Mouse (Mus musculus) midbrain, embryonic 12.5 days (tissue): ENCODE measurements around the gene Slc8a2. TPM values are rescaled to one million over a fixed set of nuclear protein-coding genes. Genes with fewer than 3 reads are reported as not detected.

Experiments
- ATAC-seq: fragments of 200-750 bp; cut with Nextera tagmentation; 2 replicates; pipeline ENCODE4 v1.8.0; 2017; ENCODE audit warnings: low read depth, moderate TSS enrichment, moderate library complexity; ENCODE audit not compliant: low FRiP score
- H3K27ac ChIP-seq: fragments of 300-500 bp; sonication (generic); replicated peaks from 2 replicates; pipeline ENCODE4 v1.5.1; 2016; ENCODE audit warnings: mild to moderate bottlenecking
- H3K27me3 ChIP-seq: fragments of 300-500 bp; sonication (generic); 2 replicates; pipeline ENCODE4 v1.6.1; 2016; ENCODE audit warnings: mild to moderate bottlenecking
- H3K36me3 ChIP-seq: fragments of 300-500 bp; sonication (generic); 2 replicates; pipeline ENCODE4 v1.6.1; 2016
- H3K4me1 ChIP-seq: fragments of 300-500 bp; sonication (generic); 2 replicates; pipeline ENCODE4 v1.6.1; 2016
- H3K4me2 ChIP-seq: fragments of 300-500 bp; sonication (generic); replicated peaks from 2 replicates; pipeline ENCODE4 v1.6.1; 2016; ENCODE audit warnings: mild to moderate bottlenecking, moderate library complexity
- H3K4me3 ChIP-seq: fragments of 300-500 bp; sonication (generic); 2 replicates; pipeline ENCODE4 v1.5.1; 2016; ENCODE audit warnings: mild to moderate bottlenecking
- H3K9ac ChIP-seq: fragments of 300-500 bp; sonication (generic); replicated peaks from 2 replicates; pipeline ENCODE4 v1.6.1; 2016; ENCODE audit warnings: mild to moderate bottlenecking, moderate library complexity
- H3K9me3 ChIP-seq: fragments of 300-500 bp; sonication (generic); 2 replicates; pipeline ENCODE4 v1.6.1; 2016; ENCODE audit warnings: mild to moderate bottlenecking
- WGBS: fragments of 180-500 bp; shearing (Covaris S2); methylation state at CpG from one replicate; pipeline ENCODE4 v1.1.7; 2016; 5-methylcytosine and 5-hydroxymethylcytosine counted together
- polyA plus RNA-seq: library from polyadenylated mRNA; unstranded; fragments of >200 nt; fragmentation: Nextera tagmentation; extraction: Ambion mirVana; gene quantifications from 2 replicates; pipeline ENCODE4 v1.2.1, GENCODE M21; 2016

The Slc8a2 gene
- polyA plus RNA-seq: 0.48 and 0.55 TPM in 2 replicates

- Histone ChIP-seq H3K4me3 (peak within 1 kb of the TSS; percentile 63), H3K27me3 (no peaks in the 10 kb centered on the region), H3K36me3 (0 out of 2 replicates have a peak, but pooled peaks cover 16% of the 10 kb centered on the region), H3K4me1 (peaks cover 50% of the 10 kb centered on the region), H3K9ac (peak within 1 kb of the TSS; percentile 83), H3K27ac (peak within 1 kb of the TSS; percentile 83), H3K9me3 (no peaks in the 10 kb centered on the region), H3K4me2 (peak within 1 kb of the TSS; percentile 78)
- WGBS: under 1% methylated on average over 12 of the region's 12 CpGs
- ATAC-seq: peak; percentile 86
Measured at GRCm38 (mm10) chr7:16129421-16129845, at the start of gene Slc8a2. Slc8a2 (plus strand) TSS chr7:16129826.

GRCm38 (mm10) chr7:16079947-16080346, 49.7 kb upstream of the Slc8a2 start:
- no peaks in the 10 kb centered on the region for H3K4me1 ChIP-seq
- ATAC-seq: no peak
- WGBS: 72% methylated on average over 1 of the region's 1 CpGs
- peaks cover 7% of the 10 kb centered on the region; the same call in 1 of the 2 replicates for H3K27me3 ChIP-seq
- H3K9ac ChIP-seq: no peak overlapping the region
- H3K27ac ChIP-seq: no peak overlapping the region
- no peaks in the 10 kb centered on the region for H3K36me3 ChIP-seq
- H3K4me3 ChIP-seq: no peak overlapping the region
- H3K4me2 ChIP-seq: no peak overlapping the region
- no peaks in the 10 kb centered on the region for H3K9me3 ChIP-seq

GRCm38 (mm10) chr7:16080581-16080980, 49.0 kb upstream of the Slc8a2 start:
- Histone ChIP-seq H3K36me3 (no peaks in the 10 kb centered on the region), H3K27me3 (peaks cover 7% of the 10 kb centered on the region; the same call in 1 of the 2 replicates), H3K27ac (no peak overlapping the region), H3K9ac (no peak overlapping the region), H3K9me3 (no peaks in the 10 kb centered on the region), H3K4me3 (no peak overlapping the region), H3K4me2 (no peak overlapping the region), H3K4me1 (no peaks in the 10 kb centered on the region)
- no peak for ATAC-seq
- WGBS: 70% methylated on average over 4 of the region's 4 CpGs

GRCm38 (mm10) chr7:16083361-16083760, 46.3 kb upstream of the Slc8a2 start:
- no peak for ATAC-seq
- Histone ChIP-seq H3K27me3 (peaks cover 7% of the 10 kb centered on the region; the same call in 1 of the 2 replicates), H3K4me3 (no peak overlapping the region), H3K36me3 (no peaks in the 10 kb centered on the region), H3K9me3 (no peaks in the 10 kb centered on the region), H3K9ac (no peak overlapping the region), H3K4me2 (no peak overlapping the region), H3K4me1 (no peaks in the 10 kb centered on the region), H3K27ac (no peak overlapping the region)
- WGBS: 46% methylated on average over 4 of the region's 4 CpGs

GRCm38 (mm10) chr7:16087587-16087986, 42.0 kb upstream of the Slc8a2 start:
- Histone ChIP-seq H3K4me1 (no peaks in the 10 kb centered on the region), H3K36me3 (no peaks in the 10 kb centered on the region), H3K4me2 (no peak overlapping the region), H3K9me3 (no peaks in the 10 kb centered on the region), H3K27ac (no peak overlapping the region), H3K9ac (no peak overlapping the region), H3K4me3 (no peak overlapping the region), H3K27me3 (peaks cover 7% of the 10 kb centered on the region; the same call in 1 of the 2 replicates)
- no peak for ATAC-seq
- WGBS: 75% methylated on average over 2 of the region's 2 CpGs

GRCm38 (mm10) chr7:16094592-16094991, 35.0 kb upstream of the Slc8a2 start:
- ATAC-seq: no peak
- 82% methylated on average over 3 of the region's 3 CpGs for WGBS
- no peak overlapping the region for H3K4me2 ChIP-seq
- no peak overlapping the region for H3K27ac ChIP-seq
- H3K36me3 ChIP-seq: no peaks in the 10 kb centered on the region
- 0 out of 2 replicates have a peak, but pooled peaks cover 2% of the 10 kb centered on the region for H3K27me3 ChIP-seq
- no peak overlapping the region for H3K9ac ChIP-seq
- peaks cover 12% of the 10 kb centered on the region for H3K4me1 ChIP-seq
- no peaks in the 10 kb centered on the region for H3K9me3 ChIP-seq
- H3K4me3 ChIP-seq: no peak overlapping the region

- peak within 1 kb of the TSS; percentile 97 for H3K9ac ChIP-seq
- H3K4me1 ChIP-seq: peaks cover 29% of the 10 kb centered on the region
- H3K9me3 ChIP-seq: no peaks in the 10 kb centered on the region
- peak within 1 kb of the TSS; percentile 96 for H3K4me3 ChIP-seq
- H3K36me3 ChIP-seq: peaks cover 11% of the 10 kb centered on the region; the same call in 1 of the 2 replicates
- no peaks in the 10 kb centered on the region for H3K27me3 ChIP-seq
- under 1% methylated on average over 63 of the region's 68 CpGs for WGBS
- ATAC-seq: peak; percentile 99
- peak within 1 kb of the TSS; percentile 97 for H3K4me2 ChIP-seq
- peak within 1 kb of the TSS; percentile 84 for H3K27ac ChIP-seq
Measured at GRCm38 (mm10) chr7:16098021-16099017, 31.3 kb upstream of the Slc8a2 start, which contains the start of gene Napa. Napa (plus strand) TSS chr7:16098458.

- H3K9me3 ChIP-seq: no peaks in the 10 kb centered on the region
- no peaks in the 10 kb centered on the region for H3K27me3 ChIP-seq
- peaks cover 29% of the 10 kb centered on the region for H3K4me1 ChIP-seq
- peak overlapping the region; percentile 97; the same call in 1 of the 2 replicates for H3K9ac ChIP-seq
- no peak overlapping the region for H3K27ac ChIP-seq
- peak overlapping the region; percentile 97 for H3K4me2 ChIP-seq
- peak overlapping the region; percentile 96 for H3K4me3 ChIP-seq
- peaks cover 22% of the 10 kb centered on the region for H3K36me3 ChIP-seq
- ATAC-seq: no peak
- 94% methylated on average over 4 of the region's 4 CpGs for WGBS
Measured at GRCm38 (mm10) chr7:16099901-16100300, 29.7 kb upstream of the Slc8a2 start.

GRCm38 (mm10) chr7:16101081-16101480, 28.5 kb upstream of the Slc8a2 start:
- H3K4me3 ChIP-seq: no peak overlapping the region
- peaks cover 29% of the 10 kb centered on the region for H3K4me1 ChIP-seq
- H3K36me3 ChIP-seq: peaks cover 26% of the 10 kb centered on the region
- no peak overlapping the region for H3K9ac ChIP-seq
- ATAC-seq: no peak
- H3K27me3 ChIP-seq: no peaks in the 10 kb centered on the region
- H3K27ac ChIP-seq: no peak overlapping the region
- H3K9me3 ChIP-seq: no peaks in the 10 kb centered on the region
- 81% methylated on average over 7 of the region's 7 CpGs for WGBS
- H3K4me2 ChIP-seq: no peak overlapping the region

- ATAC-seq: no peak
Measured at GRCm38 (mm10) chr7:16101726-16102475, 27.7 kb upstream of the Slc8a2 start.

GRCm38 (mm10) chr7:16102686-16103226, 26.9 kb upstream of the Slc8a2 start:
- H3K27ac ChIP-seq: 0 out of 2 replicates have a peak overlapping the region, but pooled peaks have one; percentile 27
- H3K9ac ChIP-seq: no peak overlapping the region
- H3K4me3 ChIP-seq: no peak overlapping the region
- H3K36me3 ChIP-seq: peaks cover 35% of the 10 kb centered on the region
- ATAC-seq: no peak
- H3K9me3 ChIP-seq: no peaks in the 10 kb centered on the region
- no peak overlapping the region for H3K4me2 ChIP-seq
- WGBS: 95% methylated on average over 5 of the region's 5 CpGs
- H3K27me3 ChIP-seq: no peaks in the 10 kb centered on the region
- H3K4me1 ChIP-seq: peaks cover 25% of the 10 kb centered on the region

More at GRCm38 (mm10) chr7:16101726-16102475, 27.7 kb upstream of the Slc8a2 start:
- Histone ChIP-seq H3K4me2 (no peak overlapping the region), H3K9me3 (no peaks in the 10 kb centered on the region), H3K27me3 (no peaks in the 10 kb centered on the region), H3K4me3 (no peak overlapping the region), H3K36me3 (peaks cover 27% of the 10 kb centered on the region), H3K27ac (no peak overlapping the region), H3K9ac (no peak overlapping the region), H3K4me1 (peaks cover 29% of the 10 kb centered on the region)
- WGBS: 84% methylated on average over 15 of the region's 15 CpGs
